Mouse (Mus musculus): ENCODE measurements around the gene Il7r.

Il7r gene

GRCm38 (mm10) chr15:9472167-9472566, 57.8 kb downstream of the Il7r start:
- no peak for DNase-seq (ENCODE audit: low spot score in 2 of 2)

GRCm38 (mm10) chr15:9471053-9471685, 58.8 kb downstream of the Il7r start:
- DNase-seq (ENCODE audit: low spot score in 2 of 2) = no peak

GRCm38 (mm10) chr15:9464039-9464438, 65.9 kb downstream of the Il7r start:
- DNase-seq (ENCODE audit: low spot score in 2 of 2) = no peak

- no peak for DNase-seq (ENCODE audit: low spot score in 2 of 2)
Observed at GRCm38 (mm10) chr15:9463521-9464027, 66.4 kb downstream of the Il7r start.
